Mouse (Mus musculus) spleen, adult 2 months (tissue): Measurements from ENCODE around the gene Ankfn1. TPM values are rescaled to one million over a fixed set of nuclear protein-coding genes. Genes with fewer than 3 reads are reported as not detected.

Experiments used
- DNase-seq, 2 experiments: peaks; one replicate each; pipeline versions ENCODE4 v3.0.0 to v3.0.0-alpha.2; 2012 to 2021; ENCODE audit warnings: low spot score in 2 of 2, low read depth in 1 of 2
- H3K27ac ChIP-seq: fragments of 200-500 bp; 2 replicates; pipeline ENCODE4 v1.5.1; 2012; ENCODE audit warnings: low read length, inconsistent platforms; ENCODE audit not compliant: insufficient read depth
- H3K27me3 ChIP-seq: fragments of 200-500 bp; 2 replicates; pipeline ENCODE4 v1.6.1; 2012; ENCODE audit warnings: mild to moderate bottlenecking, moderate library complexity, low read length, inconsistent platforms; ENCODE audit not compliant: control insufficient read depth, insufficient read depth
- H3K36me3 ChIP-seq: fragments of 200-500 bp; 2 replicates; pipeline ENCODE4 v1.6.1; 2012; ENCODE audit warnings: mild to moderate bottlenecking, low read length, inconsistent platforms; ENCODE audit not compliant: control insufficient read depth, insufficient read depth
- H3K4me1 ChIP-seq: fragments of 200-500 bp; 2 replicates; pipeline ENCODE4 v1.6.1; 2011; ENCODE audit warnings: inconsistent platforms; ENCODE audit not compliant: control insufficient read depth, insufficient read depth, insufficient read length
- H3K4me3 ChIP-seq: fragments of 200-500 bp; 2 replicates; pipeline ENCODE4 v1.5.1; 2011; ENCODE audit warnings: mild to moderate bottlenecking, inconsistent platforms; ENCODE audit not compliant: insufficient read depth, insufficient read length; ENCODE audit errors: extremely low read depth
- CTCF ChIP-seq: fragments of 200-500 bp; IDR thresholded peaks from 2 replicates; pipeline ENCODE4 v1.5.1; 2011; ENCODE audit warnings: mild to moderate bottlenecking, inconsistent platforms; ENCODE audit not compliant: insufficient read depth, insufficient read length, insufficient replicate concordance; ENCODE audit errors: extremely low read depth
- POLR2A ChIP-seq: fragments of 200-500 bp; IDR thresholded peaks from 2 replicates; pipeline ENCODE4 v1.6.1; 2011; ENCODE audit warnings: low read depth, low read length, inconsistent platforms
- WGBS: fragments of 180-500 bp; shearing (Covaris S2); methylation state at CpG from one replicate; pipeline ENCODE4 v1.1.7; 2018; 5-methylcytosine and 5-hydroxymethylcytosine counted together
- polyA plus RNA-seq: library from polyadenylated mRNA; depleted of rRNA; stranded (reverse); fragments of >200 nt; gene quantifications from 2 replicates; pipeline ENCODE4 v1.2.3, GENCODE M21; 2012

The Ankfn1 gene
- polyA plus RNA-seq, 1 experiment = not detected

DNA sequence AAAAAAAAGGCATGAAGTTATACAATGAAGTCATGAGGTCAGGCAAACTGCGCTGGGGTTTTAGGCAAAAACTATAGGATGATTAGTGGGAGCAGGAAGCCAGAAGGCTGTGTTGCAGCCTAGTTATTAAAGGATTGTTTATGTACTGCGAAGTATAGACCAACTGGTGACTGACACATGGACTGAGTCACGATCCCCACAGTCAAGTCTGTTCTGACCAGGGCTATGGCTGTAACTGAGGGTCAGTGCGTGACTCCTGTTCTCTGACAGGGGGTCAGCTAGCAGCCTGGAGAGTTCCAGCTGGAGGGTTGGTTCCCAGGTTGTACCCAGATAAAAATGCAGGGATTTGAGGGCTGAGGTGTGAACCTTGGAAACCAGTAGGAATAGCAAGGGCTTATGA is 301.4 kb downstream of the Ankfn1 start:
- TF ChIP-seq POLR2A (no peak), CTCF (no peak)
- H3K4me1 ChIP-seq = no peaks in the 10 kb centered on the region
- H3K27ac ChIP-seq = no peak overlapping the region
- no peak for DNase-seq
- no peaks in the 10 kb centered on the region for H3K36me3 ChIP-seq
- no peak overlapping the region for H3K4me3 ChIP-seq
- no peaks in the 10 kb centered on the region for H3K27me3 ChIP-seq
- 84% methylated on average over 4 of the region's 4 CpGs for WGBS

DNA sequence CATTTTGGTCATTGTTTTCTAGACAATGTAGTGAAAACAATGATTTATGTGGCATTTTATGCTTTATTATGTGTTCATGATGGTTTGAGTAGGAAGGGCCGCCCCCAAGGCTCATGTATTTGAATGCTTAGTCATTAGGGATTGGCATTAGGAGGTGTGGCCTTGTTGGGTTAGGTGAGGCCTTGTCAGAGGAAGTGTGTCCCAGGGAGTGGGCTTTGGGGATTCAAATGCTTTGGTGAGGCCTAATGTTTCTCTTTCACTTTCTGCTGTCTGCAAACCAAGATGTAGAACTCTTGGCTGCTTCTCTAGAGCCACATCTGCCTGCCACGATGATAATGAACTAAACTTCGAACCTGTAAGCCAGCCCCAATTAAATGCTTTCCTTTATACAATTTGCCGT is 304.6 kb downstream of the Ankfn1 start:
- H3K4me1 ChIP-seq = no peaks in the 10 kb centered on the region
- H3K27ac ChIP-seq = no peak overlapping the region
- no peaks in the 10 kb centered on the region for H3K36me3 ChIP-seq
- no peak overlapping the region for H3K4me3 ChIP-seq
- no peaks in the 10 kb centered on the region for H3K27me3 ChIP-seq
- WGBS = 82% methylated on average over 4 of the region's 4 CpGs
- TF ChIP-seq CTCF (no peak), POLR2A (no peak)
- DNase-seq = no peak

DNA sequence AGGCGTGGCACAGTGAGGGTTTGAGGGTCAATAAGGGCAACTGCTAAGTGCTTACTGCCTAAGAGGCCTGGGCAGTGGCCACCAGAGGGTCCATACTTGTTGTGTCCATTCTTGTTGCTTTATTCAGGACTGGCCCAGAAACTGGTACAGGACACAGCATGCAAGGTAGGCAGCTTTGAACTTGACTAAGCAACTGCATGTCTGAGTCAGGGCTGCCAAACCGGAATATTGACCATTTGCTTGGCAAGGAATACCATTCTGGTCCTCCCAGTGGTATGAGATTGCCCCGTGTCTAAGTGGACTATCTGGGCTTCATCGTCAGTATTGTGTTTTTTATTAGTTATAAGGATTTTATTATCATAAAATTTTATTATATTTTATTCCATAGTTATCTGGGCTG is 312.1 kb downstream of the Ankfn1 start:
- 84% methylated on average over 4 of the region's 4 CpGs for WGBS
- TF ChIP-seq CTCF (no peak), POLR2A (no peak)
- no peaks in the 10 kb centered on the region for H3K27me3 ChIP-seq
- no peaks in the 10 kb centered on the region for H3K36me3 ChIP-seq
- H3K4me3 ChIP-seq = no peak overlapping the region
- DNase-seq = no peak
- H3K4me1 ChIP-seq = no peaks in the 10 kb centered on the region
- H3K27ac ChIP-seq = no peak overlapping the region

DNA sequence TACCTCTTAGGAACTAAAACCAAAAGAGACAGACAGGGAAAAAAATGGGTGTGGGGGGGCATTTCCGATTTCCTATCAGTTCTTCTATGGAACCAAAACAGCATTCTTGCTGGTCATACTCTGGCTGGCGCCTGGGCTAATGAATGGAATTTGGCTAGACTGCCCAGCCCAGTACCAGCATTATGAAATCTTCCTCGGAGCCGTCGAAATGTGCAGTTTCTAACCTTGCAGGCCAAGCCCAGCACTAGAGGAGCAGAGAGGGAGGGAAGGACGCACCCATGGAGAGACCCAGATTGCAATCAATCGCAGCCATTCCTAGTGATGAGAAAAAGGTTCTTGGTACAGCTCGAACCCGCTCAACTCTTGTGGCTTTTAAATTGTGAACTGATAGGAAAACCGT is 315.2 kb downstream of the Ankfn1 start:
- TF ChIP-seq CTCF (no peak), POLR2A (no peak)
- DNase-seq = no peak
- H3K4me1 ChIP-seq = no peaks in the 10 kb centered on the region
- no peaks in the 10 kb centered on the region for H3K36me3 ChIP-seq
- WGBS = 86% methylated on average over 10 of the region's 10 CpGs
- no peaks in the 10 kb centered on the region for H3K27me3 ChIP-seq
- H3K27ac ChIP-seq = no peak overlapping the region
- H3K4me3 ChIP-seq = no peak overlapping the region

DNA sequence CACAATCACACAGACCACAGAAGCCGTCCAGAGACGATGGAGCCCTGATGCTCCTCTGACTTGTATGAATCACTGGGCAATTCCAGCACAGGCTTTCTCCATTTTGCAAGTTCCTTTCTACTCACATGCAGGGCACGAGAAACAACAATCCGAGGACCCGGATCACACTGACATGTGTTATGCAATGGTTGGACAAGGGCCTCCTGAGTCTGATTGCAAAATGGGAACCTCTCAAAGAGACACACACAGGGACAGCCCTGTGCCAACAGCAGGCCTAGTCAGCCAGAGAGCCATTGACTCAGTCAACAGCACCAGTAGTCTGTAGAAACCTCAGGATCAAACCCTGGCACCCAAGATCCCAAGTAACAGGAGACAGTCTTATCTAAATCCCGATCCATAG is 318.0 kb downstream of the Ankfn1 start:
- no peak for DNase-seq
- TF ChIP-seq POLR2A (no peak), CTCF (no peak)
- Histone ChIP-seq H3K36me3 (no peaks in the 10 kb centered on the region), H3K4me3 (no peak overlapping the region), H3K27me3 (no peaks in the 10 kb centered on the region), H3K4me1 (no peaks in the 10 kb centered on the region), H3K27ac (no peak overlapping the region)
- 86% methylated on average over 6 of the region's 6 CpGs for WGBS

DNA sequence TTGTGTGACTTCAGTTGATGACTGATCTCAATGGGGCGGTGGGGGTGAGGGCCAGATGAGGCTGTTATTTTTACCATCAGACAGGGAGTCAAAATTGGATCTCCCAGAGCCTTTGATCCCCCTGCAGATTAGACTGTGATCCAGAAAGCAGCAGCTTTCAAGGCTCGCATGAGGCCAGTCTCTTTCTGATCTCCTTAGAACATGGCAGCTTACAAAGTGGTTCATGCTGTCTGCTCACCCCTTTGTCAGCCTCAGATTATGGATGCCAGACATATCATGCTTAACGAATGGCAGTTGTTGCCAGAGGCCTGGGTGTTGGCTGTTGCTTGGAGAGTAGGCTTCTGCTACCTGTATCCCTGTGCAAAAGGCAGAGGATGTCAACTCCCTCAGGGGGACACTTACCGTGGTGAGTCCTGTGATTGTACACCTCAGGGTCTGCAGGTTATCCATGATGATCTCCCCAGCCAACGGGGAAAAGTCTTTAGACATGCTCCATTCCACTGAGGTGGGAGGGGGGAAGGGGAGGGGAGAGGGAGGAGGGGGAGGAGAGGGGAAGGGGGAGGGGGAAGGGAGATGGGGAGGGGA is 321.7 kb downstream of the Ankfn1 start:
- no peak for TF ChIP-seq POLR2A
- no peak for TF ChIP-seq CTCF
- Histone ChIP-seq H3K36me3 (no peaks in the 10 kb centered on the region), H3K4me3 (no peak overlapping the region), H3K4me1 (no peaks in the 10 kb centered on the region), H3K27ac (no peak overlapping the region), H3K27me3 (no peaks in the 10 kb centered on the region)
- WGBS = 74% methylated on average over 5 of the region's 5 CpGs
- DNase-seq = no peak

DNA sequence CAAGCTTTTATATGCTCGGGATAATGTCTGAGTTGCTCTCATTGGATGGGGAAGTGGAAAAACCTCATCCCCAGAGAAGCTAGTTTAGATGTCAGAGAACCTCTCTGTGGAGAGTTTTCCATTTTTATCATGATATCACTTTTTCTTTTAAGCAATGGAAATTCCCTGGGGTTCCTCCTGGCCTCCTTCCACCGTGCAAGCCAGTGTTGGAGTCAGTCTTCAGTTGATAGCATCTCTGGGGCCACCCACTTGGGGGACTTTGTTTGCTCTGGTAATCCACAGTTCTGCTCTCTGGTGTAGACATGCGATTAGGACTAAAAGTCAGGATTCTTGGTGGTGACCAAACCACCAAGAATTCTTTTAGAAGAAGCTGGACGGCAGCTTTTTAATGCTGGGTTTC is 322.8 kb downstream of the Ankfn1 start:
- Histone ChIP-seq H3K36me3 (no peaks in the 10 kb centered on the region), H3K4me3 (no peak overlapping the region), H3K4me1 (no peaks in the 10 kb centered on the region), H3K27ac (no peak overlapping the region), H3K27me3 (no peaks in the 10 kb centered on the region)
- TF ChIP-seq CTCF = no peak
- no peak for TF ChIP-seq POLR2A
- no peak for DNase-seq
- 69% methylated on average over 4 of the region's 4 CpGs for WGBS
